Mouse (Mus musculus) erythroblast, embryonic 14.5 days (primary cell): ENCODE measurements around the gene Gm10337.

Source experiments
- GATA1 ChIP-seq: IDR thresholded peaks from 2 replicates; pipeline ENCODE4 v1.6.1; 2012; ENCODE audit warnings: low read length, inconsistent platforms, mixed read lengths
- TAL1 ChIP-seq: IDR thresholded peaks from 3 replicates; pipeline ENCODE4 v1.6.1; 2012; ENCODE audit warnings: low read length, inconsistent platforms, mixed read lengths

DNA sequence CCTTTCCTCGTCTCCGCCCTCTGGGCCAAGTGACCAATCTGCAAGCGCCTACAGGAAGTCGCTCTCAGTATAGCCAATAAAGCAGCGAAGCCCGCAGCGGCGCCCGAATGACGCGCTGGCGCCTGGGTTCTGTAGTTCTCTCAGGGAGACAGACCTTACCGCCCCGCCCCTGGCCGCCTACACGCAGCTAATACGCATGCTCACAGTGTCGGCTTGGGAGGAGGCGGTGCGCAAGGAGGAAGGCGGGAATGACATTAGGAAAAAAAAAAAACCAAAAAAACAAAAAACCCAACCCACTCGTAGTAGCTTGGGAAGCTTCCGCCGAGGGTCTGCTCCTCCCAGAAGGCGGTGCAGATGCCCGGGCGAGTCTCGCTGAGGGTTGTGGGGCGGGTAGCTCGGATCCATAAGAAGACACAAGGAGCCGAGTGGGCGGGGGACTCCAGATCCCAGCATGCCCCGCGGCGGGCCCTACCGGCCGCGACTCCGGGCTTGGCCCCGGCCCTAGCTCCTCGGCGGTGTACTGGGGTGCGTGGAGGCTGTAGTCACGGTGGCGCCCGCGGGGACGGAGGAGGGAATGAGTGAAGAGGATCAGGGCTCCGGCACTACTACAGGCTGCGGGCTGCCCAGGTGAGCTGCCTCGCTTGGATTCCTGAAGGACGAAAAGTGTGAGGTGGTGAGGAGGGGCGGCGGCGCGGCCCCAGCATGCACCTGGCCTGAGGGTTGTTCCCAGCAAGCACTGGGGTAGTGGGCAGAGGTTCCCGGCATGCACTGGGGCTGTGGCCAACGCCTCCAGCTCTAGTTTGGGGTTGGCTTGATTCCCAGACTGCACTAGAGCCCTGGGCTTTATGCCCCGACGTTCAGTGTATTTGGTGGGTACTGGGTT, 14.7 kb downstream of the Gm10337 start, which contains the start of gene Tarbp2:
- TF ChIP-seq GATA1 (no peak), TAL1 (no peak)
